ENCODE assay signal across 13 mouse cellular contexts in the genomic region with DNA sequence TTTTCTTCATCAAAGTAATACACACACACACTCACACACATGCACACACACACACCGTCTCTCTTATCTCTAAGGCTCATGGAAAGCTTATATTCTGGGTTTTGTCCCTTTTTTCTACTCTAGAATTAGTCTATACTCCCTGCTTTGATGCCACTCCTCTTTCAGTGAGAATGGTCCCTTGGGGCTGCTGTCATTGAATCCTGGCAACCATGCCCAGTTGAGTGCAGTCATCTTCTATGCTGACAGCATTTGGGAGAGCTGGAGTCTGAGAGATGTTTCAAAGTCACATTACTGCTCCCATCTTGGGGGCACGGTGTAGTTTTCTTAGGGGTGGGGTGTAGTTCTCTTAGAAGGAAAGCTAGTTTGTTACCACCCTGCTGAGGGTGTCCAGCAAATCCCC.
"Had no signal": no experiment of that assay in that cellular context is flagged by ENCODE, and none has a peak within 500 bp of the region (broad histone marks: within the 10 kb centered on the region; RNA-seq: fewer than 3 reads in every experiment).

No protein-coding gene starts in this region.

- DNase-seq: kidney, adult 8-10 months; kidney, postnatal 25 days; liver; liver, embryonic 13.5 days; liver, postnatal 0 days; right cerebral cortex, adult 18-20 months; right cerebral cortex, postnatal 25 days; thymus, postnatal 36 days had no signal

- ATAC-seq: liver, postnatal 0 days; midbrain, embryonic 13.5 days had no signal

- H3K27ac ChIP-seq: left cerebral cortex, adult 2 months; limb, embryonic 12.5 days; liver, embryonic 13.5 days; lung, embryonic 15.5 days; midbrain, embryonic 13.5 days; neural tube, embryonic 13.5 days had no signal

- H3K27me3 ChIP-seq: lung, embryonic 15.5 days; midbrain, embryonic 13.5 days; neural tube, embryonic 13.5 days had no signal

- H3K4me2 ChIP-seq: limb, embryonic 12.5 days; liver, embryonic 13.5 days; lung, embryonic 15.5 days; midbrain, embryonic 13.5 days; neural tube, embryonic 13.5 days had no signal

- H3K4me3 ChIP-seq: left cerebral cortex, adult 2 months; limb, embryonic 12.5 days; liver, embryonic 13.5 days; lung, embryonic 15.5 days; midbrain, embryonic 13.5 days; neural tube, embryonic 13.5 days had no signal

- H3K9ac ChIP-seq: limb, embryonic 12.5 days; liver, embryonic 13.5 days; liver, postnatal 0 days; lung, embryonic 15.5 days; midbrain, embryonic 13.5 days; neural tube, embryonic 13.5 days had no signal

- H3K9me3 ChIP-seq: limb, embryonic 12.5 days; liver, embryonic 13.5 days; lung, embryonic 15.5 days; midbrain, embryonic 13.5 days; neural tube, embryonic 13.5 days had no signal

- H3K36me3 ChIP-seq: limb, embryonic 12.5 days; liver, embryonic 13.5 days; lung, embryonic 15.5 days; midbrain, embryonic 13.5 days; neural tube, embryonic 13.5 days had no signal
